Mouse (Mus musculus) liver, adult 2 months (tissue): ENCODE measurements around the gene Slc2a12.

ENCODE experiments used
- CTCF ChIP-seq: fragments of 200-500 bp; IDR thresholded peaks from 2 replicates; pipeline ENCODE4 v1.5.1; 2011; ENCODE audit warnings: low read depth, low read length, control low read depth
- POLR2A ChIP-seq: fragments of 200-500 bp; IDR thresholded peaks from 2 replicates; pipeline ENCODE4 v1.6.1; 2011; ENCODE audit warnings: low read length, control low read depth; ENCODE audit not compliant: insufficient read depth; ENCODE audit errors: extremely low read depth

DNA sequence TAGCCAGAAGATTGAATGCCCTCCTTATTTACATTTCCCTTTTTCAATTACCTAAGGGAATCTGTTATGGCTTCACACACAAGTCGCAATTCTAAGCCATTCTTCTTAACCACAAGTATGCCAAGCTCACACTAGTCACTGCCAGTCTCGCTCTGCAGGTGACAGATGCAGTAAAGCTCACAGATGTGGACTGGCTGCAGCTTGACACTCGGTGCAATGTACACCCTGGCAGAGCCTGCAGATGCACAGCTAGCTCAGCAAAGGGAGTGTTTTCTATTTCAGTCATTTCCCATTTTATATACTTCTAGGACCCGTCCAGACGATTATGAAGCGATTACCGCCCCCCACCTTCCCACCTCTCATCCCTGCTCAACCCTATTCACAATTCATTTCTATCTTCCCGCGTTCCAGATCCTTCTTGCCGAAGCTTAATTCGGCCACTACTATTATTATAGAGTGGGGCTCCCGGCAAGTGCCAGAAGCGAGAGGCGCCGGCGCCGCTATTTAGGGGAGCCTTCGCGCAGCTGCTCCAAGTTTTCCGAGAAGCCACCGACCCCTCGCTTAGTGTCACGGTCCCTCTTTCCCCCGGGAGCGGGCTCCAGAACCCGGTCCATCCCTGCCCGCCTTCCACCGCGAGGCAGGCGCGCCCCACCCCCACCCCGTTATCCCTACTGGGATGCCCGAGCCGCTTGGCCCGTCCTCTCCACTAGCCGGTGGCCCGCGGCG, 85.6 kb downstream of the Slc2a12 start:
- TF ChIP-seq CTCF (no peak), POLR2A (no peak)
